ENCODE assay signal across 8 mouse cellular contexts in the genomic region with DNA sequence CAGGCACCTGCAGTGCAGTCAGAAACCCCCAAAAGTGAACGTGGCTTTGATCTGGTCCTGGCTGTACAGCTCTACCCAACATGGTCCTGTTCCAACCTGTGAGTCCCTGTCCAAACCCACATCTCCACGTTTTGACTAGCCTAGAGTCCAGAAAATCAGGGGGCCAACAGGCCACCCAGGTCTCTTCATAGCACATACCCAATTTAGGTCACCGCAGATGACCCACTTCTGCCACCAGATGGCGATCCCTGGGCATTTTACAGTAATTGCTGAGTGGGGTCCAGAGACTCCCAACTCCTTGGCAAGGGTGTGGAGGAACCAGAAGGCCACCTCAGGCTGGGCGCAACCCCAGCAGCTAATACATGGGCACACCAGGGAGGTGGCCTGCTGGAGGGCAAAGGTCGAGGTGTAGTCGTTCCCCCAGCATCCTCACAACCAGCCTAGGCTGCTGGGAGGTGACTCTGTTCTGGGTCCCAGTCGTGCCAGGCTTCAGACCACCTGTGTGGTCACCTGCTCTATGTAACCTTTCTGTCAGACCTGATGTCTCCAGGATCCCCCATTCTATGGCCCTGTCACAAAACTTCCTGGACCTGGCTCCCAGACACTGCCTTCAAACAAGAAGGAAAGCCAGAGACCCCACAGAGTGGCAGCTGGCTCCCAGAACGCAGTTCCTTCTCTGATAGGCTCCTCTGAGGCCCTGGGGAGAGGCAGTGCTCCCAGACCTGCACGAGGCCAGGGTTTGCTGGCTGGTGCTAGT. TPM values are rescaled to one million over a fixed set of nuclear protein-coding genes. Genes with fewer than 3 reads are reported as not detected.
DNase-seq lines count a peak whose midpoint lies in the region; ATAC-seq and TF ChIP-seq lines count a peak whose summit lies in the region.

No protein-coding gene starts in this region.

- no peak overlapping the region for H3K9ac ChIP-seq in midbrain, postnatal 0 days (replicated peaks; ENCODE audit: low read length, poor library complexity, severe bottlenecking)

- H3K27ac ChIP-seq in limb, embryonic 10.5 days: peak overlapping the region; percentile 59
- no peak overlapping the region for H3K27ac ChIP-seq in midbrain, postnatal 0 days (ENCODE audit: low read depth, low read length)

- H3K4me1 ChIP-seq in limb, embryonic 10.5 days: peaks cover 55% of the 10 kb centered on the region
- no peaks in the 10 kb centered on the region for H3K4me1 ChIP-seq in midbrain, postnatal 0 days (ENCODE audit: insufficient read depth, low read length)

- peak; percentile 64 for DNase-seq in 416B (ENCODE audit: low read depth)
- DNase-seq in ES-CJ7 (ENCODE audit: low read depth, low spot score): peak; percentile 51
- DNase-seq in cerebellum, postnatal 36 days: peak; percentile 72 to 75
- DNase-seq in limb, embryonic 10.5 days (ENCODE audit: low spot score): peak; percentile 72
- DNase-seq in midbrain, postnatal 0 days (ENCODE audit: low spot score): peak; percentile 84
- no peak for DNase-seq in layer of hippocampus, adult 9-11 months

- H3K9me3 ChIP-seq in limb, embryonic 10.5 days (replicated peaks): no peaks in the 10 kb centered on the region
- no peaks in the 10 kb centered on the region for H3K9me3 ChIP-seq in midbrain, postnatal 0 days (ENCODE audit: low read length)

- H3K4me3 ChIP-seq in limb, embryonic 10.5 days: no peak overlapping the region
- H3K4me3 ChIP-seq in midbrain, postnatal 0 days (ENCODE audit: low read depth, low read length): no peak overlapping the region

- peak; percentile 86 for TF ChIP-seq CTCF in midbrain, postnatal 0 days (IDR thresholded peaks at IDR 0.05)

- peak; percentile 60 to 79 for ATAC-seq in hematopoietic stem cell, adult 5-6 weeks (replicated peaks in 1 of 2; ENCODE audit: insufficient read depth in 1 of 2, low FRiP score in 2 of 2, low TSS enrichment in 1 of 2, low read depth in 1 of 2, poor library complexity in 2 of 2, severe bottlenecking in 2 of 2)
- peak; percentile 61; the same call in 1 of the 2 replicates for ATAC-seq in midbrain, postnatal 0 days (ENCODE audit: low FRiP score)
- ATAC-seq in inflammation-experienced regulatory T-cells, adult 6 months: no peak

- H3K4me2 ChIP-seq in midbrain, postnatal 0 days (ENCODE audit: low read depth, low read length, poor library complexity, severe bottlenecking): no peak overlapping the region

- WGBS in limb, embryonic 10.5 days: 42% methylated on average over 10 of the region's 10 CpGs
- 36% methylated on average over 10 of the region's 10 CpGs for WGBS in midbrain, postnatal 0 days

- no peaks in the 10 kb centered on the region for H3K36me3 ChIP-seq in limb, embryonic 10.5 days
- H3K36me3 ChIP-seq in midbrain, postnatal 0 days (ENCODE audit: insufficient read depth, low read length): no peaks in the 10 kb centered on the region

- H3K27me3 ChIP-seq in limb, embryonic 10.5 days (ENCODE audit: low read depth, poor library complexity, severe bottlenecking): no peaks in the 10 kb centered on the region
- H3K27me3 ChIP-seq in midbrain, postnatal 0 days (ENCODE audit: insufficient read depth, low read length): no peaks in the 10 kb centered on the region

RNA-seq across cellular contexts. Expression of a gene that starts 16.6 kb away (rescaled TPM):
- total RNA-seq in hematopoietic stem cell, adult 5-6 weeks (2017): 0.40 and 1.6 TPM in 2 replicates
- polyA plus RNA-seq in limb, embryonic 10.5 days (2016; fragmentation: Nextera tagmentation; extraction: Ambion mirVana): 0.78 and 1.7 TPM in 2 replicates
- 170 and 178 TPM in 2 replicates for total RNA-seq in midbrain, postnatal 0 days (2014; rRNA removed)
- 44.9 and 46.9 TPM in 2 replicates for polyA plus RNA-seq in midbrain, postnatal 0 days (2015; fragmentation: Nextera tagmentation; extraction: Ambion mirVana)
- polyA plus RNA-seq in inflammation-experienced regulatory T-cells, adult 6 months (2017; shearing (Covaris generic)): not detected

RNA-seq across cellular contexts. Expression of a gene that starts 56.3 kb away (rescaled TPM):
- 22.5 and 25.5 TPM in 2 replicates for total RNA-seq in hematopoietic stem cell, adult 5-6 weeks (2017)
- 46.7 and 55.2 TPM in 2 replicates for polyA plus RNA-seq in limb, embryonic 10.5 days (2016; fragmentation: Nextera tagmentation; extraction: Ambion mirVana)
- total RNA-seq in midbrain, postnatal 0 days (2014; rRNA removed): 17.7 and 19.0 TPM in 2 replicates
- 25.4 and 27.7 TPM in 2 replicates for polyA plus RNA-seq in midbrain, postnatal 0 days (2015; fragmentation: Nextera tagmentation; extraction: Ambion mirVana)
- under 1 TPM; 0.28 to 0.48 (median 0.29) TPM for polyA plus RNA-seq in inflammation-experienced regulatory T-cells, adult 6 months (2017; shearing (Covaris generic))

Comparison
In these comparisons a context has a peak if more than half of its experiments do, and no peak if none do; other contexts are left out.
1. RNA of a gene that starts 16.6 kb away (polyA plus RNA-seq): 44.9 to 46.9 TPM in midbrain, postnatal 0 days; 0.78 to 1.7 TPM in limb, embryonic 10.5 days and not detected in inflammation-experienced regulatory T-cells, adult 6 months; every median in the first group is over 10 times any median in the second.
2. RNA of a gene that starts 56.3 kb away (polyA plus RNA-seq): 46.7 to 55.2 TPM in limb, embryonic 10.5 days and 25.4 to 27.7 TPM in midbrain, postnatal 0 days; 0.28 to 0.48 TPM in inflammation-experienced regulatory T-cells, adult 6 months; every median in the first group is over 10 times any median in the second.